Mouse (Mus musculus) spleen, postnatal 0 days (tissue): ENCODE results near the gene Gm10912. TPM values are rescaled to one million over a fixed set of nuclear protein-coding genes. Genes with fewer than 3 reads are reported as not detected.

Source experiments
- polyA plus RNA-seq: library from polyadenylated mRNA; unstranded; fragments of >200 nt; fragmentation: Nextera tagmentation; extraction: Ambion mirVana; gene quantifications from 2 replicates; pipeline ENCODE4 v1.2.1, GENCODE M21; 2015

The Gm10912 gene
- polyA plus RNA-seq, result 0.12 and 0.15 TPM in 2 replicates

GRCm38 (mm10) chr2:104065526-104065925, at the start of gene Gm10912:
Gene Gm10912, plus strand, starts transcription at chr2:104065826.

DNA sequence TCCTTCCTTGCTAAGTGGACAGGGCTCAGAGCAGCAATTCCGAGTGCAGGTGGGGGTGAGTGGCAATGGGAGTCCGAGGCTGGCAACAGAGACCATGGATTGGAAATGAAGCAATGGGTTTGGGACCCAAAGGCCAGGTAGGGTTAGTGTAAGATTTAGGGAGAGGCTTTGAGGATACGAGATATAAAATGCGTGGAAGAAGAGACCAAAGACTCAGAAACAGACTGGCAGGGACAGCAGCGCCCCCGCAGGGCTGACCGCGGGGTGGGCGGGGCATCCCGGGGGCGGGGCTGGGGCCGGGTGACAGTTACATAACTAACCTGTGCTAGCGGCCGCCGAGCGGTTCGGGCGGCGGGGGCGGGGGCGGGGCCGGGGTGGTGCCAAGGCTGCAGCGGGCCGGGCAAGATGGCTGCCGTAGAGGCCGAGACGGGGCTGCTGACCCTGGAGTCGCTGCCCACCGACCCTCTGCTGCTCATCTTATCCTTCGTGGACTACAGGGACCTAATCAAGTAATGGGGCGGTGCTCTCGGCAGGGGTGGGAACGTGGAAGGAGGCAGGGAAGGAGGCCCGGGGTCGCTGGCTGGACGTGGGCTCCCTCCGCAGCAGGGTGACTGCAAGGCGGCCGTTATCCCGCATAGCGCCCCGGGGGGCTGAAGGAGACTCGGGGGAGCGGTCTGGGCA, 38.0 kb upstream of the Gm10912 start, which contains the start of gene Fbxo3:
TSS of gene Fbxo3 (plus strand) at position 264 of the 681 bp plus-strand sequence.

DNA sequence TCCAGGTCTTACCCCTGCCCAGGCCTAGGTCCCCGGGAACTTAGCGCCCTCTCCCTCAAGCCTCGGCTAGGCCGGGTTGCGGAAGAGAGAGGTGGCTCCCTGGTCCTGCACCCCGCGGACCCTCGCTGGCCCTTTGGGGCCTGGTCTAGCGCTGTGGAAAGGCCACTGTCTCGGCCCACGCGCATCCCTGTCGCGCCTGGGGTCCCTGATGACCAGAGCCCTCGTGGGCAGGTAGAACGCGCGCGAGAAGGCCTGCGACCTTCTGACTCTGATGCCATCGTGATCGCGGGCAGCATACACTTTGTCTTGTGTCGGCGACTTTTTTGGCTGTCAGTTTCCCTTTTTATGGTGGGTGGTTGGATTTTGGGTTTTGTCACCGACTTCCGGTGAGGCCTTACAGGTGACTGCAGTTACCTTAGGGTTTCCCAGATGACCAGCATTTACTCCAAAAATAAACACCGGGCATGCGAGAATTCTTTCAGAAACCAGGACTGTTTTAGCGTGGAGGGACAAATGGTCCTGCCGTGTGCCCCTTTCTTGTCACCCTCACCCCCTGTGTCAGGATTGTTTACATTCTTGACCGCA, 37.4 kb upstream of the Gm10912 start, which contains the start of gene 4931422A03Rik:
TSS of gene 4931422A03Rik (minus strand) at position 223 of the 585 bp plus-strand sequence.

GRCm38 (mm10) chr2:104068450-104068849, 2.8 kb downstream of the Gm10912 start, which contains the start of gene Gm10799:
Gene Gm10799, minus strand, starts transcription at chr2:104068550.

DNA sequence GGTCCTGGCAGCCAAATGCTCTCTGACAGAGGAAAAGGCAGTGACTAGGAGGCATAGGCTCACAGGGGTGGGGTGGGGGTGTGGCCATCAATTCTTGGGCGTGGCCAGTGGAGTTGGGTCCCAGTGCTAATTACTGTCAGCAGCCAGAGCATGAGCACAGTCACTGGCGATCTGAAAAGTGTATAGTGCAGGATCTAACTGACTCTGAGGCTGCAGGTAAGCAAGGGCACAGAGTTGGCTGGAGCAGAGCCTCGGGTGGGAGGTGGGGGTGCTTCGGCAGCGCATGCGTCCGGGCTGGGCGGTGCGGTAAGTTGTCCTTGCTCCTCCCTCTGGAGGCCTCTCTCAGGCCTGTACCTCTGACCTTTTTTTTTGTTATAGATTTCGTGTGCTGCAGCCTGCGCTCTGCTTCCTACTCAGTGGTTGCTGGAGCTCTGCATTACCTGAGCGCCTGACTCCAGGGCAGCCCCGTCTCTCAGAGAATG, 4.1 kb downstream of the Gm10912 start, which contains the start of gene Cd59b:
TSS of gene Cd59b (plus strand) at position 146 of the 482 bp plus-strand sequence.

GRCm38 (mm10) chr2:104095741-104096213, 30.2 kb downstream of the Gm10912 start, which contains the start of gene Cd59a:
Gene Cd59a, plus strand, starts transcription at chr2:104095801.

Other genes with a start within 250 kb of the Gm10912 start
- gene Lmo2, start 107.8 kb upstream of the Gm10912 start, polyA plus RNA-seq, result 175 and 184 TPM in 2 replicates
- gene Fbxo3, start 38.1 kb upstream of the Gm10912 start, polyA plus RNA-seq, result 58.9 and 59.6 TPM in 2 replicates
- 3.5 and 3.6 TPM in 2 replicates for gene 4931422A03Rik, start 37.5 kb upstream of the Gm10912 start, polyA plus RNA-seq
- gene Gm10799, start 2.7 kb downstream of the Gm10912 start, polyA plus RNA-seq, result not detected in 2 replicates
- 7.3 and 10.7 TPM in 2 replicates for gene Cd59b, start 4.0 kb downstream of the Gm10912 start, polyA plus RNA-seq
- gene Cd59a, start 30.0 kb downstream of the Gm10912 start, polyA plus RNA-seq, result 84.2 and 102 TPM in 2 replicates
- 0.91 and 1.5 TPM in 2 replicates for gene A930018P22Rik, start 56.9 kb downstream of the Gm10912 start, polyA plus RNA-seq